Mouse (Mus musculus) left cerebral cortex, adult 11 months (tissue): Measurements from ENCODE around the gene Tjap1.

ENCODE experiments used
- DNase-seq: peaks from one replicate; pipeline ENCODE4 v3.0.0; 2022; ENCODE audit warnings: low spot score

The Tjap1 gene

DNA sequence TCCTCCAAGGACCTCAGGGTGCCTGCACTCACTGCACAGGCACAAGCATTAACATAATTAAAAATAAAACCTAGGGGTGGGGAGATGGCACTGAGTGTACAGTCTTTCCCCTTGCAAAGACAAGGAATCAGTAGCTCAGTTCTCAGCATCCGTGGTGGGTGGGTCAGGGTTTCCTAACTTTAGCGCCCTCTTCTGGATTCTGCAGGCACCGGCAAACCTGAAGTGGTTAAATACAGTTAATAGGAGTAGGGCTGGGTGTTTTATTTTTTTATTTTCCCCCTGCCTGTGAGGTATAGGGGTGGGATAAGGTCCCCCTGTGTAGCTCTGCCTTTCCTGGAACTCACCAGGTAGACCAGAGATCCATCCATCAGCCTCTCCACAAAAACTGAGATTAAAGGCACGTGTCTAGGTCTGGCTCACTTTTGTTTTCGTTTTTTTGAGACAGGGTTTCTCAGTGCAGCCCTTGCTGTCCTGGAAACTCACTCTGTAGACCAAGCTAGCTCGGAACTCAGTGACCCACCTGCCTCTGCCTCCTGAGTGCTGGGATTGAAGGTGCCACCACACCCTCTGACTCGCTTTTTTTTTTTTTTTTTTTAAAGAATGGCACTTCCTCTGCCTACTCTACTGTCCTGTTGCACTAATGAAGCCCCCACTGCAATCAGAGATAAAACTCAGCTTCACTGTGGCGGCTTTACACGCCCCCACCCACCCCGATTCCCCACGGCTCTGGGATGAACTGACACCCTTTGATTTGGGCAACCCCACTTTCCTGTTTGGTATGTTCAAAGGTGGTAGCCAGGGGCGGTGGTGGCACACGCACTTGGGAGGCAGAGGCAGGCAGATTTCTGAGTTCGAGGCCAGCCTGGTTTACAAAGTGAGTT lies 30.0 kb downstream of the Tjap1 start:
- no peak for DNase-seq

DNA sequence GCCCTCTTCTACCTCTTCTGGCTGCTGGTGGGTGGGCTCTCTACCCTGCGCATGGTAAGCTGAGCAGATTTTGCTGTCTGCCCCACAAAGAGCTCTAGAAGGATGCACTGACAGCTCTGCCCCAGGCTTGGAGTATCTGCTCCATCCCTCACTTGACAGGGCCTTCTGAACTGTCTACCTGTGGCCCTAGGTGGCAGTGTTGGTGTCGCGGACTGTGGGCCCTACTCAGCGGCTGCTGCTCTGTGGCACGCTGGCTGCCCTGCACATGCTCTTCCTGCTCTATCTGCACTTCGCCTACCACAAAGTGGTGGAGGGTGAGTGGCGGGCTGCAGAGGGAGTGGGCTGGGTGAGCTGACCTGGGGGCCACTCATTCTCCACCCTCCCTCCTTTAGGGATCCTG lies 31.7 kb downstream of the Tjap1 start:
- DNase-seq: no peak

DNA sequence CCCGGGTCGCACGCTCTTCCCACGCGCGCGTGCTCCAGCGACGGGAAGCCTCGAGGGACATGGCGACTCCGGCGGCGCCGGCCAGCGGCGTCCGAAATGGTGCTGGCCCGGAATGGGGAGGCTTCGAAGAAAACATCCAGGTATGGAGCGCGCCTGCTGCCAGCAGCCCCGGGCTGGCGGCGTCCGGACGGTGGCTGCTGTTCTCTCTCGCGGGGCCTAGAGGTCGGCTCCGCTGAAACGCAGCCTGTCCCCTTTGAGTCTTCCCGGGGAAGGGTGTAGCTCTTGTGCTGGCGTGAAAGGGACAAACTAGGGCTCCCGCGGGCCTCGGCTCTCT lies 34.7 kb downstream of the Tjap1 start:
- DNase-seq: no peak

DNA sequence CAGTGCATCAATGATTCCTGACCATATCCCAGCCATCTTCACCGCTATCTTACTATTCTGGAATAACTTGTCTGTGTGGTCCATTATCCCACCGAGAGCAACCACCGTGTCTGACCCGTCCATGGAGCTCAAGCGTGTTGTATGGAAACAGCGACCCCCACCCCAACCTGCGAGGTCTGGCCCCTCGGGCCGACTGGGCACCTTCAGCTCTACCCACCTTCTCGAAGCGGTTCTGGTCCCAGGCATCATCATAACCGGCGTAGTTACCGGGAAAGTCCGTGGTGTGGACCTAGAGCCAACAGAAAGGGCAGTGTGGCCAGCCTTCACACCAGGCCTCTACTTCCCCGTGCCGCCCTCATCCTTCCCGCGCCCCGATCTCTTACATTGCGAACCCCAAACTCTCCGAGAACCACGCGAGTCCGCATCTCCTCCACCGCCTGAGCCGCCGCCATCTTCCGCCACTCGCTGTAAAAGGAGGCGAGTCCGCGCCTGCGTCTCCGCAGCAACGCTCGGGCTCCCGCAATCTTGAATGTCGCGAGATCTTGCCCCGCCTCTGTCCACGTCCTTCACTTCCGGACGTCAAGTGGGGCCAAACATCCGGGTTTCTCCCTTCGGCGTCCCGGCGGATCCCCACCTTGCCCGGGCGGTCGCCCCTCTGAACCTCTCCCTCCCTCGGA lies 35.2 kb downstream of the Tjap1 start, which contains the start of the genes Polr1c and Yipf3:
Gene Polr1c, minus strand, starts transcription at position 543 of the 677 bp plus-strand sequence.
Gene Yipf3, plus strand, starts transcription at position 569 of the 677 bp plus-strand sequence.
- DNase-seq: peak; percentile 90

DNA sequence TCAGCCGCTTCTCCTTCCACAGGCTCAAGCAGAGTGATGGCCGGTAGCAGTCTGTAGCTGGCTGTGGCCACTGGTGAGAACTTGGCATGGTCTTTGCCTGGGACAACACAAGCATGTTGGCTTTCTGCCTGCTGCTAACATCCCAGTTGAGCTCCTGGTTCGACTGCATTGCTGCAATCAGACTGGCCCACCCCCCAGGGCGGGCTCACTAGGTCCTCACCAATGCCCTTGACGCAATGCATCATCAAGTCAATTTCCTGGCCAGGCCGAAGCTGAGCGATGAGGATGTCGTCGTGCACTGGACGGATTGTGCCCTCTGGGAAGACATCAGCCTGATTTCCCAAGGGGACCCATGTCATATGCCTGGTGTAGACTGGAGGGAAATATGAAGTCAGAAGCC lies 38.2 kb downstream of the Tjap1 start:
- no peak for DNase-seq

GRCm38 (mm10) chr17:46243624-46244023 lies 39.2 kb downstream of the Tjap1 start:
- DNase-seq: no peak

GRCm38 (mm10) chr17:46242993-46243392 lies 39.8 kb downstream of the Tjap1 start:
- DNase-seq: no peak

GRCm38 (mm10) chr17:46242274-46242673 lies 40.6 kb downstream of the Tjap1 start:
- no peak for DNase-seq

DNA sequence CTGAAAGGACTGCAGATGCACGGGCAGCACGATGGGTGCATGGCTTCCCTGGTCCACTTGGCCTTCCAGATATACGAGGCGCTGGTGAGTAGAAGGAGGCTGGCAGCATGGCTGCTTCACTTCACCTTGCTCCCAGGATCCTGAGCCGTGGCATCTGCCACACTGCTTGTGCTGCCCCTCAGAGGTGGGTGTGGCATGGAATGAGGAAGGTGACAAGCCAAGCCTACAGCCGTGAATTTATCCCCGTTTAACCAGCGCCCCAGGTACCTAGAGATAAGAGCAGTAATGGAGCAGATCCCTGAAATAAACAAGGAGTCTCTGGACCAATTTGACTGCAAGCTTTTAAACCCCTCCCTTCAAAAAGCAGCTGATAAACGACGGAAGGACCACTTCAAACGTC lies 41.4 kb downstream of the Tjap1 start:
- DNase-seq: no peak

- DNase-seq: no peak
These were observed 43.2 kb downstream of the Tjap1 start for GRCm38 (mm10) chr17:46239516-46240114.

GRCm38 (mm10) chr17:46237480-46237879 lies 45.3 kb downstream of the Tjap1 start:
- DNase-seq: no peak

DNA sequence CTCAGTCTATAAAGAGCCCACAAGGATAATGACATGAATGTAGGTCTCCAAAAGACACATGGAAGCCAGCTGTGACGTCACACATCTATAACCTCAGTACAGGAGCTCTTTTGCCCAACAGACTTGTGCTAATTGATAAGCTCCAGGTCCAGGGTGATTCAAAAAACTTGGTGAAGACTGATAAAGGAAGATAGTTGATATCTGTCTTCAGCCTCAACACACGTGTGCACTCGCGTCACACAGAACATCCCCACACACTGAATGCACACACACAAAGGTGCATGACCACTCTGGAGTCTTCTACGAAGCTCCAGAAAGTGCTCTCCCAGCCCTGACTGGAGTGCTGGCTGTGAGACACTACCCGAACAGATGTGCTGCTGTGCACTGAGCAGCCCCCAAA lies 45.7 kb downstream of the Tjap1 start:
- no peak for DNase-seq

DNA sequence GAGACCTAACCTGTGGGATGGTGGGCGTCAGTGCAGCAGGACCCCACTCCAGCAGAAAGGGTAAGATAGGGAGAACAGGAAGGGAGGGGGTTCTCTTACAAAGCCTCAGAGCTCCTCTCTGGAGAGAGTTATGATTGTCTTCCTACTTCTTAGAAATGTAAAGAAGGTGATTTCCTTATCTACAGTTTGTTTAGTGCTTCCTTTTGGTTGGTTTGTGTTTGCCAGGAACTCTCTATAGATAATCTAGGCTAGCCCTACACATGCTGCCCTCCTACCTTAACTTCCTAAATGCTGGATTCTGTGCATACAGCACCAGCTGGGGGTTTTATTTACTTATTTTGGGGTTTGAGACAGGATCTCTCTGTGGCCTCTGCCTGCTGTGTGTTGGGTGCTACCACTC lies 46.8 kb downstream of the Tjap1 start:
- DNase-seq: no peak

GRCm38 (mm10) chr17:46227576-46227975 lies 55.2 kb downstream of the Tjap1 start:
- no peak for DNase-seq

- no peak for DNase-seq
These were observed 61.2 kb downstream of the Tjap1 start for GRCm38 (mm10) chr17:46221601-46222000.

GRCm38 (mm10) chr17:46210550-46210949 lies 72.3 kb downstream of the Tjap1 start:
- no peak for DNase-seq
